Mouse (Mus musculus): ENCODE data around the gene Stac3. TPM values are rescaled to one million over a fixed set of nuclear protein-coding genes. Genes with fewer than 3 reads are reported as not detected.

The Stac3 gene
- polyA plus RNA-seq, 1 experiment from 2014 or later, result 0.21 TPM

DNA sequence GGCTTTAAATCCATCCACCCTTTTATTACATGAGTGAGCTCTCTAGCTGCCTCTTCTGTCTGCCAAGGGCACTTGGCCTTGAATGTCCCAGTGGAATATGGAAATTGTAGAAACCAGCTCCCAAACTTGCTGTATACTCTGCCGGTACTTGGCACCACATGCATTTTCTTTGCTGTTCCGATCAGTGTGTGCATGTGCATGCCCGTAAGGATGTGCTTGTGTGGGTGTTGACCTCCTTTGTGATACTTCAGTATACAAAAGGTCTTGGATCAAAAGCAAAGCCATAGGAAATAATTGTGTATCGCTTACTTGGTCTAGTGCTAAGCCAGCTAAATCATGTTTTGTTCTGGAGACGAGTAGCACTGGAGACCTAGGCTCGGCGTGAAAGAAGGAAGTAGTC is 12.6 kb upstream of the Stac3 start:
- H3K9ac ChIP-seq (replicated peaks), result no peak overlapping the region
- no peak overlapping the region for H3K4me2 ChIP-seq (ENCODE audit: low read depth, low read length)
- no peaks in the 10 kb centered on the region for H3K9me3 ChIP-seq (ENCODE audit: low read length)
- H3K4me1 ChIP-seq (ENCODE audit: insufficient read depth), result no peaks in the 10 kb centered on the region
- no peak overlapping the region for H3K4me3 ChIP-seq (ENCODE audit: low read depth, low read length)
- WGBS (ENCODE audit: insufficient replicate concordance), result 85% methylated on average over 7 of the region's 7 CpGs
- H3K27me3 ChIP-seq (ENCODE audit: insufficient read depth, low read length), result no peaks in the 10 kb centered on the region
- H3K27ac ChIP-seq (ENCODE audit: low read depth), result no peak overlapping the region
- DNase-seq (no peak), ATAC-seq (no peak)
- no peak for TF ChIP-seq CTCF (IDR thresholded peaks at IDR 0.05; ENCODE audit: low read depth)
- TF ChIP-seq EP300 (IDR thresholded peaks at IDR 0.05; ENCODE audit: low read depth), result no peak
- peaks cover 68% of the 10 kb centered on the region for H3K36me3 ChIP-seq (replicated peaks; ENCODE audit: insufficient read depth, low read length)

DNA sequence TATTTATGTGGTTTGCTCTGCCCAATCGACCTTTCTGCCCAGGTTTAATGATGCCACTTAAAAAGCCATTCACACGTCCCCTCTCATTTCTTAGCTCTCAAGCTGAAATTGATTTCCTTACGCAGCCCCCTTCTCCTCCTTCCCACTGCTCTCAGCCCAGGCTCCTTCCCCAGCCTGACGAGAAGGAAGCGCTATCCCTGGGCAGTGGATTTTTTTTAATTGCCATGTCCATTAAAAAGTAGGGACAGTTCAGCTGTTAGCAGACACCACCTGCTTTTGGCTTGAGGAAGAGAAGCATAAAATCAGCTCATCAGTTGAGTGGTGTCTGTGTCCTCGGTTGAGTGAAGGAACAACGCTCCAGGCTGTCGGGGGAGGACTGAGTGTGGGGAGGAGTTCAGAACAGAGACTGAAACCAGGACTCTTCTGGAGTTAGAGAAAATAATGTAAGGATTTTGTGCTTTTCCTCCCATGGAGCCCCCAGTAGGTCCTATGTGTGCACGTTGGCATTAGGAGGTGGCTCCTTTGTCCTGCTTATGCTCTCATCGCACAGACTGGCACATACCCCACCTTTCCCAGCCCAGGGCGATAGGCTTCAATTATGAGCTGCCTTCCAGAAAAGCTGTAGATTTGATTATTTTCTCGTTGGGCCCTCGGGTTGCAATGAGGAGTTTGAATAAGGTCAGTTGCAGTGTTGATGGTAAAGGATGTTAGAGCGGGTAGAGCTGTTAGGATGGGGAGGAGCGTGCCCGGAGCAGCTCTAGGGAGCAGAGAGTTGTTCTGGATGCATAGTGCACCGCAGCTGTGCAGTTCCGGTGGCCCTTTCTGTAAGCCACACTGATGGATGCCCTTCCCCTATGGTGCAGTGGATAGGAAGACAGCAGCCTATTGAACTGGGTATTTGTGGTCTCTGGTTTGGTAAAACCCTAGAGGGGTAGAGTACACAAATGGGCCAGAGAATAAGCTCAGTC is 11.0 kb upstream of the Stac3 start:
- H3K4me2 ChIP-seq (ENCODE audit: low read depth, low read length), result no peak overlapping the region
- H3K27me3 ChIP-seq (ENCODE audit: insufficient read depth, low read length), result no peaks in the 10 kb centered on the region
- TF ChIP-seq EP300 (IDR thresholded peaks at IDR 0.05; ENCODE audit: low read depth) (no peak), CTCF (IDR thresholded peaks at IDR 0.05; ENCODE audit: low read depth) (no peak)
- no peak overlapping the region for H3K27ac ChIP-seq (ENCODE audit: low read depth)
- ATAC-seq, result no peak
- WGBS (ENCODE audit: insufficient replicate concordance), result 85% methylated on average over 18 of the region's 18 CpGs
- no peak for DNase-seq
- no peak overlapping the region for H3K4me3 ChIP-seq (ENCODE audit: low read depth, low read length)
- H3K36me3 ChIP-seq (replicated peaks; ENCODE audit: insufficient read depth, low read length), result peaks cover 62% of the 10 kb centered on the region
- H3K9ac ChIP-seq (replicated peaks), result no peak overlapping the region
- no peaks in the 10 kb centered on the region for H3K9me3 ChIP-seq (ENCODE audit: low read length)
- H3K4me1 ChIP-seq (ENCODE audit: insufficient read depth), result no peaks in the 10 kb centered on the region

DNA sequence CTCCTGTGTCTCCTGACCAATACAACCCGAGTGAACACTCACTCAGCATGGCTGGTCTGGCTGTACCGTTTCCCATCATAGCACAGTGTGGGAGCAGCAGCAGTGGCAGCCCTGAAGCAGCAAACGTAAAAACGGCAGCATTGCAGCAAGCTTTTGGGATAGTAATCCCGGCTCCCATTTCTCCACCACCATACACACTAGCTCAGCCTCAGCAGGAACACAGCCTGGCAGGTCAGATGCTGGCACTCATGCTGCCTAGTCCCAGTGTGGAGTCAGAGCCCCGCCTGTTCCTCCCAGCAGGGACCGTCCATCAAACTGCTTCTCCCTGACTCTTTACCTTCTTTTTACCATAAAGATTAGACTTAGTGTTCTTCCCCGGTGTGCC is 10.4 kb upstream of the Stac3 start:
- H3K9me3 ChIP-seq (ENCODE audit: low read length), result no peaks in the 10 kb centered on the region
- 86% methylated on average over 8 of the region's 8 CpGs for WGBS (ENCODE audit: insufficient replicate concordance)
- H3K27me3 ChIP-seq (ENCODE audit: insufficient read depth, low read length), result no peaks in the 10 kb centered on the region
- ATAC-seq, result no peak
- no peak overlapping the region for H3K4me3 ChIP-seq (ENCODE audit: low read depth, low read length)
- peaks cover 64% of the 10 kb centered on the region for H3K36me3 ChIP-seq (replicated peaks; ENCODE audit: insufficient read depth, low read length)
- TF ChIP-seq CTCF (IDR thresholded peaks at IDR 0.05; ENCODE audit: low read depth) (no peak), EP300 (IDR thresholded peaks at IDR 0.05; ENCODE audit: low read depth) (no peak)
- H3K9ac ChIP-seq (replicated peaks), result no peak overlapping the region
- no peaks in the 10 kb centered on the region for H3K4me1 ChIP-seq (ENCODE audit: insufficient read depth)
- no peak for DNase-seq
- no peak overlapping the region for H3K4me2 ChIP-seq (ENCODE audit: low read depth, low read length)
- no peak overlapping the region for H3K27ac ChIP-seq (ENCODE audit: low read depth)

DNA sequence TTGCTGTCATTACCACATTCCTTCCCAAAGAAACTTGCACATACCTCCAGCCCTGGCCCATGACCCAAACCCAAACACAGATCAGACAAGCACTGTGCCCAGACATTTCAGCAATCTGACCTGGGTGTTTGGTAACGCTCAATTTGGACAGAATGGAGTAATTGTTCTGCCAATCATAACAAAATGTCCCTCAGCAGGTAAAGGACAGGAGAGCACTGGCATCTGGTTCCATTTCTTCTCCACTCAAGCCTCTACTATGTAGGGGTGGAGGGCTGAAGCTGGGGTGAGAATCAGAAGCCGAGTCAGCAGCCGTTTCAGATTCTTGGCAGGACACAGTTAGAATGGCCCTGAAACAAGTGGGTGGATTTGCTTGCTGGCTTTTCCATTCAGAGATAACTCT is 9.4 kb upstream of the Stac3 start:
- 86% methylated on average over 3 of the region's 3 CpGs for WGBS (ENCODE audit: insufficient replicate concordance)
- peaks cover 66% of the 10 kb centered on the region for H3K36me3 ChIP-seq (replicated peaks; ENCODE audit: insufficient read depth, low read length)

DNA sequence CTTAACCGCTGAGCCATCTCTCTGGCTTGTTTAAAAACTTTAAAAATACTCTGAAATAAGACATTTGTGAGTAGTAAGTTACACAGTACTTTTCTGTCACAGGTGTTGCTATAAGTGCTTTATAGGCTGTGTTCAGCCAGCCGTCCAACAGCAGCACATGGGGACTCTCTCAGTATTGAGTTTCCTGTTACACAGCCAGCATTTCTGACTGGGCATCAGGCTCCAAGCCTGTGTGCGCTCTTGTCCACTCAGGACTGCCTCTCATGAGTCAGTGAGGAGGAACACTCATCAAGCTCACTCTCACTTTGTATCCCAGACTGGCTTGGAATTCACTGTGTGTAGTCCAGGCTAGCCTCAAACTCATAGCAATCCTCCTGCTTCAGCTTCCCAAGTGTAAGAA is 5.3 kb upstream of the Stac3 start:
- H3K9me3 ChIP-seq (ENCODE audit: low read length), result no peaks in the 10 kb centered on the region
- DNase-seq (no peak), ATAC-seq (no peak)
- WGBS (ENCODE audit: insufficient replicate concordance), result 86% methylated on average over 3 of the region's 3 CpGs
- no peak overlapping the region for H3K4me3 ChIP-seq (ENCODE audit: low read depth, low read length)
- no peak overlapping the region for H3K4me2 ChIP-seq (ENCODE audit: low read depth, low read length)
- H3K4me1 ChIP-seq (ENCODE audit: insufficient read depth), result no peaks in the 10 kb centered on the region
- no peak overlapping the region for H3K9ac ChIP-seq (replicated peaks)
- no peaks in the 10 kb centered on the region for H3K27me3 ChIP-seq (ENCODE audit: insufficient read depth, low read length)
- peaks cover 66% of the 10 kb centered on the region for H3K36me3 ChIP-seq (replicated peaks; ENCODE audit: insufficient read depth, low read length)
- no peak for TF ChIP-seq EP300 (IDR thresholded peaks at IDR 0.05; ENCODE audit: low read depth)
- no peak for TF ChIP-seq CTCF (IDR thresholded peaks at IDR 0.05; ENCODE audit: low read depth)
- no peak overlapping the region for H3K27ac ChIP-seq (ENCODE audit: low read depth)

More for the DNA sequence above, 9.4 kb upstream of the Stac3 start:
- no peak overlapping the region for H3K4me3 ChIP-seq (ENCODE audit: low read depth, low read length)
- no peak overlapping the region for H3K9ac ChIP-seq (replicated peaks)
- no peaks in the 10 kb centered on the region for H3K4me1 ChIP-seq (ENCODE audit: insufficient read depth)
- TF ChIP-seq EP300 (IDR thresholded peaks at IDR 0.05; ENCODE audit: low read depth) (no peak), CTCF (IDR thresholded peaks at IDR 0.05; ENCODE audit: low read depth) (no peak)
- H3K9me3 ChIP-seq (ENCODE audit: low read length), result no peaks in the 10 kb centered on the region
- H3K4me2 ChIP-seq (ENCODE audit: low read depth, low read length), result no peak overlapping the region
- H3K27ac ChIP-seq (ENCODE audit: low read depth), result no peak overlapping the region
- ATAC-seq, result peak; percentile 23; the same call in 1 of the 2 replicates
- no peak for DNase-seq
- H3K27me3 ChIP-seq (ENCODE audit: insufficient read depth, low read length), result no peaks in the 10 kb centered on the region

DNA sequence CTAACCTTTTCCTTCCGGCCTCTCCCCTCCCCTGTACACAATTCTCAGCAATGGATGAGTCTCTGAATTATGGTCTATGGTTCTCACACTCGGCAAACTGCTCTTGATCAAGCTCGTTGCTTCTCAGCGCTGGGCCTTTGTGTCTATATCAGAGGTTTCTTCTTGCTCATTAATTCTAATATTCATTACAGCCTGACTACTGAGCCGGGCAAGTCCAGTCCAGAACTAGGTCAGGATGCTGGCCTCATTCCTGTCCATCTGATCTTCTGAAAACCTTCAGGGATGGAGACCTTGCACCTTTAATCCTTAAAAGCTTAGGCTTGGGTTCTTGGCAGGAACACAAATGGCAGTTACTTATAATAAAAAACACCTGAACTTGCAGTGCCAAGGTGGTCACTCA is 2.0 kb upstream of the Stac3 start:
- Histone ChIP-seq H3K4me1 (ENCODE audit: insufficient read depth) (no peaks in the 10 kb centered on the region), H3K4me2 (ENCODE audit: low read depth, low read length) (no peak overlapping the region), H3K36me3 (replicated peaks; ENCODE audit: insufficient read depth, low read length) (peaks cover 48% of the 10 kb centered on the region), H3K4me3 (ENCODE audit: low read depth, low read length) (no peak overlapping the region), H3K27ac (ENCODE audit: low read depth) (no peak overlapping the region), H3K9ac (replicated peaks) (no peak overlapping the region), H3K9me3 (ENCODE audit: low read length) (no peaks in the 10 kb centered on the region), H3K27me3 (ENCODE audit: insufficient read depth, low read length) (no peaks in the 10 kb centered on the region)
- TF ChIP-seq EP300 (IDR thresholded peaks at IDR 0.05; ENCODE audit: low read depth), result no peak
- no peak for TF ChIP-seq CTCF (IDR thresholded peaks at IDR 0.05; ENCODE audit: low read depth)
- 78% methylated on average over 5 of the region's 5 CpGs for WGBS (ENCODE audit: insufficient replicate concordance)
- no peak for ATAC-seq
- DNase-seq, result no peak
